Mouse (Mus musculus): ENCODE results near the gene Itgb5.
A peak's percentile ranks its signal among the peaks of the same experiment; 100 is the strongest.

Itgb5 gene

DNA sequence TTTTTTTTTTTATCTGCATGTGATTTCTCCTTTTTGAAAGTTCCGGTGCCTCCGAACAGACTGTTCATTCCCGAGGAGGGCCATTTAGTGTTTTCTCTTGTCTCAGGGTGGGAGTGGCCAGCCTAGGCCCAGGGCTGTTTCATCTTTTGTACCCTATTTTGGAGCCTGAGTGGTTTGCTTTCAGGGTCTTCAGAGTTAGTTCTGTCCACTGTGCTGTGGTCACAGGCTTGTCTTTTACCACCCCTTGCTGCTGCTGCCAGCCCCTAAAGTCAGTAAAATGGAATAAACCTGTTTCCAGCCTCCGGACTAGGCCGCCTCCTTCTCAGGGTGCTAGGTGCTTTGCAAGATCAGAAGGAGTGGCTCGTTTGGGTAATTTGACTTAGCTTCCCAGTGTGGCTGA, 2.6 kb downstream of the Itgb5 start:
- DNase-seq (ENCODE audit: low spot score in 2 of 2): no peak

- DNase-seq (ENCODE audit: low spot score in 2 of 2): peak in 1 of 2 experiments; percentile 17
Measured at GRCm38 (mm10) chr16:33832728-33833428, 3.4 kb downstream of the Itgb5 start.

DNA sequence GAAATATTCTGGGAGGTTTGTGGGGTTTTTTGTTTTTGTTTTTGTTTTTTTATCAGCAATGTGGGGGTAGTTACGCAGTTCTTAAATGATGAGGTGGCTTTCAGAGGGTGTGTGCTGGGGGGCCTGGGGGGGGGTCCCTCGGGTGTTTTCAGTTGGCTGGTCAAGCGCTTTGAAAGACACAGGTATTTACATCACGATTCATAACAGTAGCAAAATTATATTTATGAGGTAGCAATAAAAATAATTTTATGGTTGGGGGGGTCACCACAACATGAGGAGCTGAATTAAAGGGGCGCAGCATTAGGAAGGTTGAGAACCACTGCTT, 3.9 kb downstream of the Itgb5 start:
- DNase-seq (ENCODE audit: low spot score in 2 of 2): no peak

GRCm38 (mm10) chr16:33833781-33834482, 4.5 kb downstream of the Itgb5 start:
- DNase-seq (ENCODE audit: low spot score in 2 of 2): no peak

- no peak for DNase-seq (ENCODE audit: low spot score in 2 of 2)
Measured at GRCm38 (mm10) chr16:33836676-33837075, 7.2 kb downstream of the Itgb5 start.

DNA sequence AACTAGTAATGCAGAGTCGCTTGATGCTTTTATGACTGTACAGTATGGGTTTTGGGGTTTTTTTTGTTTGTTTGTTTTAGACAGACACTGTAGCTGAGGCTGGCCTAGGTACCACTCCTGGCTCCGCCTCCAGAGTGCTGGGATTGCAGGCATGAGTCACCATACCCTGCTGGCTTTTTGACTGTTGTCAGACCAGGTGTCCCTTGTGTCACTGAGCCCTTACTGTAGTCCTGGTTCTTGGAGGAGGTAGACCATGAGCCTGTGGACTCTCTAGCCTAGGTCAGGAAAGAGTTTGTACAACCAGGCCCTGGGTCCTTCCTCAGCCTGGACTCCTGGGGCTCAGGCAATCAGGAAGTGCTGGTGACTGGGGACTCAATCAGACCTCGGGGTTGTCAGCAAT, 7.7 kb downstream of the Itgb5 start:
- DNase-seq (ENCODE audit: low spot score in 2 of 2): no peak

- no peak for DNase-seq (ENCODE audit: low spot score in 2 of 2)
Measured at GRCm38 (mm10) chr16:33840616-33841015, 11.2 kb downstream of the Itgb5 start.

DNA sequence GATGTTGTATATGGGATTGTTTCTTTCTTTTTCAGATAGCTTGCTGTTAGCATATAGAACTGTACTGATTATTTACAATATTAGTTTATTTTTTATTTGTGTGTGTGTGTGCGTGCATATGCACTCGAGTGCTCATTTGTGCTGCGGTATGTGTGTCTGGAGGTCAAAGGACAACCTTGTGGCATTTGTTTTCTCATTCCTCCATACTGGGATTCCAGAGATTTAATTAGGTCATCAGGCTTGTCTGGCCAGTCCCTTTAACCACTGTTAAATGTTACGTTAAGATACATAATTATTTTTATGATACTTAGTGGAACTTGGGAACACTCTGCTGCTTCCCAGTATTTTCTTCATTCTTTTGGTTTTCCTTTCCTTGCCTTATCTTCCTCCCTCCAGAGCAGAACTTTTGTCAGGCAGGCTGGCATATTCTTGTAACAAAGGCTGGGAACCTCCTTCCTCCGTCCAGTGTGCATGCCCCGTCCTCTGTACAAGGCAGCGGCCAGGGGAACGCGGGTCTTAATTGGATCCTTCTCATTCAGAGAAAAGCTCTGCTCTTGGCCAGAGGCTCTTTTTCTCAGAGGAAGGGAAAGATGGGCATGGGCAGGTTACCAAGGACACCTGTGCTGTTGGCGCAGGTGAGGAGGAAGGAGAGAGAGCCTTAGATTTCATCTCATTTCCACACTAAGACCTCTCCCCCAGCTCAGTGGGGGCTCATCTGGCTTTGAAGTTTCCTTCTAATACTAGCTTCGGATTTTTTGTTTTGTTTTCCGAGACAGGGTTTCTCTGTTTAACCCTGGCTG, 12.8 kb downstream of the Itgb5 start:
- DNase-seq (ENCODE audit: low spot score in 2 of 2): no peak

GRCm38 (mm10) chr16:33844150-33844611, 14.7 kb downstream of the Itgb5 start:
- no peak for DNase-seq (ENCODE audit: low spot score in 2 of 2)

GRCm38 (mm10) chr16:33844866-33845265, 15.4 kb downstream of the Itgb5 start:
- DNase-seq (ENCODE audit: low spot score in 2 of 2): no peak

- no peak for DNase-seq (ENCODE audit: low spot score in 2 of 2)
Measured at GRCm38 (mm10) chr16:33853271-33853670, 23.8 kb downstream of the Itgb5 start.

DNA sequence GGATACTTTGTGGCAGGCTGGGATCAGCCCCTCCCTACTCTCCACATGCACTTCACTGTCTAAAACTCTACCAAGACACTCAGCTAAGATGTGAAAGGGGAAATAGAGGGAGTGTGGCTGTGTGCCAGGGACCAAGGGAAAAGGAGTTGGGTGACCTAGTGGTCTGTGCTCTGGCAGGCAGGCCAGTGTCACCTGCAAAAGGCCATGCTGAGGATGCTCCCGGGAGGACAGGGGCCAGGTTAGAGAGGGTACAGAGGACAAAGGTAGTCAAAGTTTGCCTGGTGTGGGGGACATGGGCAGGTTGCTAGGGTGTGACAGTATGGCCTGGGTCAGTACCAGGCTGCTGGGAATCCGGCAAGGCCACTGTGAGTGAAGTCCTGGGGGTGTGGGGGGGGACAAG, 29.3 kb downstream of the Itgb5 start:
- DNase-seq (ENCODE audit: low spot score in 2 of 2): no peak

DNA sequence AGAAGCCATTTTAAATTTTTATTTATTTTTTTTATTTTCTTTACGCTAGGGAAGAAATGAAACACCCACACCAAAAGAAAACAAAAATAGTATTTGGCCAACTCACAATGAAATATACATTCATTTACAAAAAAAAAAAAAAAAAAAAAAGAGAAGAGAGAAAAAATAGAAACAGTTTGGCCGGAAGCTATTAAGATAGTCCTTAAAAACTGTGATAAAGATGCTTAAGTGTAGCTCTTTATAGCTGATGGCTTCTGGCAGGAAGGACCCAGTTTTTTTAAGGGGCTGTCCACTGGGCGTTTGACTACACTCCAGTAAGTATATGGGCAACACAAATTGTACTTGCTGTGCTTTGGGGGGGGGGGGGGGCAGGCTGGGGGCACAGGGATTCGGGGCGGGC, 29.9 kb downstream of the Itgb5 start:
- no peak for DNase-seq (ENCODE audit: low spot score in 2 of 2)

DNA sequence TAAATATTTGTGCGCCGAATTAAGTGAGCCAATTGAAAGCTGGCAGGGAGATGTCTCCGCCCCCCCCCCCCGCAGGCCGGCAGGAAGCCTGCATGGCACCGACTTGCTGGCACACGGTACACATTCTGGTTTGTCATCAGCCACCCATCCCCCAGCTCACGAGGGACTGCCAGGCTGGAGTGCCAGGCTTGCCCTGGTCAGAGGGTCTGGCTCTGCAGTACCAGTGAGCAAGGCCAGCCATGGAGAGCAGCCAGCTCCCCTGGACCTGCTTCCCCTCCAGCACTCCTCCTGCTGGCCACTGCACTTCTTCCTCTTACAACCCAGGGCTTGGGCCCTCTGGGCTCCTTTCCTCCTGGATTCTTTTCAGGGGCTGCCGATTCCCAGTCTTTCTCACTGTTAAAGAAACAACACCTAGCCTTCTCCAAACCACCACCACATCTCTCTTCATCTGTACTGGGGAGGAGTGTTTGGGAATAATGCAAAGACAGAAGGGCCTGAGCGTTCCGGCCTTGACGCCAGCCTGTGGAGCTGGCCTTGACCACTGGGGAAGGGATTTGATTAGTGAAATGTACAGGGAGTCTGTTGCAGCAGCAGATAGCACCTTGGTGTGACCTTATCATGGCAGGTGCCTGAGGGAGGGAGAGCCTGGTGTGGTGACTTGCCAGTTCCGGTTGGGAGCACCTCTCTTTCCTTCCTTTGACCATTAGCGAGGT, 30.7 kb downstream of the Itgb5 start:
- DNase-seq (ENCODE audit: low spot score in 2 of 2): peak in 1 of 2 experiments; percentile 9

DNA sequence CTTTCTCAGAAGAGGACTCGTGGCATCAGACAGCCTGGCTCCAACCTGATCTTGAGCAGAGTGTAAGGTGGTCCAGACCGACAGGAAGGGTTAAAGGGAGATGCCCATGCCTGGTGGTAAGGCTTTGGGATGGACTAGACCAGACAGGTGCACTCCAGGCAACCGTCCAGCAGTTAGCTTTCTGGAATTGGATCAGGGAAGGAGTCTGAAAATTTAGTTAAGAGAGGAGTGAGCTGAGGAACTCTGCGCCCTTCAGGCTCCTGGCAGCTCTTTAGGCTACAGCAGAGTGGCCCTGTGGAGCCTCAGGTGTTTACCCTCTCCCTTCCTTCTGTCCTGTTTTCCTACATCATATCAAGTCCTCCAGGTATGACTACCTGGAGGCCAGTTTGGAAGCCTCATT, 32.9 kb downstream of the Itgb5 start:
- DNase-seq (ENCODE audit: low spot score in 2 of 2): no peak

GRCm38 (mm10) chr16:33863208-33863751, 33.8 kb downstream of the Itgb5 start:
- DNase-seq (ENCODE audit: low spot score in 2 of 2): no peak

DNA sequence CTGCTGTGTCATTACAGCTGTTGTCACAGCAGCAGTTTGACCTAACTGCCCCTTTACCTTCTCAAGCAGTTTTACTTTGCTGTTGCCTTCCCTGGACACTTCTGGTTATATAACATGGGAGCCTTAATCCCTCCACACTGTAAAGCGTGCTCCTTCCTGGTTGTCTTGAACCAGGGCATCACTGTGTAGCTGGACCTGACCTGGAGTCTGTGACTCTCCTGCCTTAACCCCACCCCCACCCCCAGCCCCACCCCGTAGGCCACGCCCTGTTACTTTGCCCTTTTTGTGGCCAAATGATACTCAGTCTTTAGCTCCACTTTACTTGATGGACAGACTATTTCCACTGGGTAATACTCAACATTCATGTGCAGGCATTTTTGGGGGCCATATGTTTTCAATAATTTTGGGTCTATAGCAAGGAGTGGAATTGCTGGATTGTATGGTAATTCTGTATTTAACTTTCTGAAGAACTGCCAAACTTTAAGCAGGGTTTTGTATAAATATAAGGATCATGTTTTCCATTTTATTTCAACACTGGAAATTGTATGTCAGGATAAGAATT, 40.8 kb downstream of the Itgb5 start:
- no peak for DNase-seq (ENCODE audit: low spot score in 2 of 2)

DNA sequence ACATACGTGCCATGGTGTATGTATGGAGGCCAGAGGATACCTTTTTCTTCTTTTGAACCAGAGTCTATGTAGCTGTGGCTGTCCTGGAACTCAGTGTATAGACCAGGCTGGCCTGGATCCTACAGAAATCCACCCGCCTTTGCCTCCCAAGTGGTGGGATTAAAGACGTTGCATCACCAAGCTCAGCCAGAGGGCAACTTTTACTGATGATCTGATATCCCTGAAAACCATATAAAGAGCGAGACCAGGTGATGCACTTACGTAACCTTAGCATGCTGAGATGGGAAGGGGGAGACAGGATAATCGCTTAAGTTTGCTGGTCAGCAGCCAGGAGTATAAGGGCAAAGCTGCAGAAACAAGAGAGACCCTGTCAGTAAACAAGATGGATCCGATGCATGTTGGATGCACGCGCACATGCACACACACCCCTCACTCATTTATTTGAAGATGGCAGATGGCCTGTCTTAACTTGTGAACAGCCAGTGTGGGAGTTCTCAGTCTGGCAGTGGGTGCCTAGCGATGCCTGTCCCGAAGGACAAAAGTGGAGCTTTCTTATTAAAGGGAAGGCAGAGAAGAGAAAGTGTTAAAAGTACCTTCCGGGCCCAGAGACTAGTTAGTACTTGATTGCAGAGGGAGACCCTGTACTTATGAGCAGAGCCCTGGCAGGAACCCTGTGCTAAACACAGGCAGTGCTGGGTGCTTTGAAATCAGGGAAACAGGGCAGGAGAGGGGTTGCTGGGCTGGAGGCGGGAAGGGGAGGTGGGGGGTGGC, 41.7 kb downstream of the Itgb5 start:
- DNase-seq (ENCODE audit: low spot score in 2 of 2): no peak

DNA sequence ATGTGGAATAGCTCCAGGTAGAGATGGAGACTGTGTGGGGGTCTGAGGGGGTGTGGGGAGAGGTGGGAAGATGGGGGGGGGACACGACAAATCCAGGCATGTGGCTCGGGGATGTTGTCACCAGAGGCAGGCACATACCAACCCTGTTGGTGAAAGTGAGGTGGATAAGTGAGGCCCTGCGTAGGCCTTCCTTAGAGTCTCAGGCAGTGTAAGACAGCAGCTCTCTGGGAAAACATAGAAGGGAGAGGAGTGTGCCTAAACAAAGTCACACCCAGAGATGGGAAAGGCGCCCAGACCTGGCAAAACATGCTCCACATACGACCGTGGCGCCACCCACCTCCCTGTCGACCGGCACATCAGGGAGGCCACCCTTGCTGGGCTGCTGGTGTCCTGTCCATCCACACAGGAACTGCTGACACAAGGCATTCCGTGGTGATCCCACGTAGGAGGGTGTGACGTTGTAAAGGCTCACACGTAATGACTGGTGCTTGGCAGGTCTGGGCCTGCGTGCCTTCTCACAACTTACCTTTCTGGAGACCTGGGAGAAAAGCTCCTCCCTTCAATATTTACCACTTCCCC, 42.5 kb downstream of the Itgb5 start:
- no peak for DNase-seq (ENCODE audit: low spot score in 2 of 2)

- no peak for DNase-seq (ENCODE audit: low spot score in 2 of 2)
Measured at GRCm38 (mm10) chr16:33873282-33873681, 43.8 kb downstream of the Itgb5 start.

Measured in spleen, postnatal 36 days (tissue).